Mouse (Mus musculus) adrenal gland, postnatal 25 days (tissue): ENCODE results near the gene Adat2. TPM values are rescaled to one million over a fixed set of nuclear protein-coding genes. Genes with fewer than 3 reads are reported as not detected.

Experiments
- DNase-seq: peaks from one replicate; pipeline ENCODE4 v3.0.0; 2021; ENCODE audit warnings: mixed read lengths
- long read RNA-seq: library from polyadenylated mRNA; stranded (forward); transcript quantifications from one replicate; pipeline ENCODE4 v2.0.0, GENCODE M21; 2021
- total RNA-seq: library from RNA; stranded (reverse); gene quantifications from 2 replicates; pipeline ENCODE4 v1.2.3, GENCODE M21; 2021

Adat2 gene
- total RNA-seq: 3.6 and 3.7 TPM in 2 replicates
- long read RNA-seq, partial matches to known transcripts: 0 of 1 reads
- long read RNA-seq, other reads (novel, unspliced or antisense): 0 of 1 reads

GRCm38 (mm10) chr10:13552646-13553497, at the start of gene Adat2, which contains the start of gene Pex3:
TSS of gene Adat2 (plus strand) at chr10:13552894.
TSS of gene Pex3 (minus strand) at chr10:13553142.
- DNase-seq: peak; percentile 90

DNA sequence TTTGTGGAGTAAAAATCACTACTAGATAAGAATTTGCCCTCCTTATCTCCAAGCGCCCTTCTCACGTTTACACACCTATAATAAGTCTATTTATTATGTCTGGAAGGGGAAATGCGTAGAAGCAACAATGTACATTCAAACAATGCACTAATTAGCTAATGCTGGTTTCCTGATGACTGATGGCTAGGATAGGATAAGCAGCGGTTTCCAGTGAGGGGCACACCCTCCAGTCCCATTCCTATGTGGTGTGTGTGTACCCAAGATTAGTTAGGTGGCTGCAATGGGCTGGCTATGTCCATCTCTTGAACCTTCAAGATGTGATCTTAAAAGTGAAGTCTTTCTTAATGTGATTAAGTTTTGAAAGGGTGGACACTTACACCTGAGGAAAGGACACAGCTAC, 30.8 kb upstream of the Adat2 start:
- DNase-seq: no peak

DNA sequence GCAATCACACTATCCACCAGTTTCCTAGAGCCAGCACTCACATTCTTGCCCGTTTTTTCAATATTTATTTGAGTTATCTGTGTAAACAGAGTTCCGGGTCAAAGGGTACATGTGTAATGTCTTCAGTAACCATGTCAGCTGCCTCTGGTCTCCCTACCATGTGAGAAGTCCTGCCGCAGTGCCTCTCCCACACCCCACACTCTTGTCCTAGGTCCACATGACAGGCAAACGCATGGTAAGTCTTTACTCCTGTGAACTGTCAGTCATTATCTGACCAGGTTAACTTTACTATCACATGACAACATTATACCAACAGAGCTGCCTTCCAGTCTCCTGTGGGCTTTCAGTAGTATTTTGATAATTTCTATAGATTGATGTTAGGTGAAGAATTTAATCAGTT, 24.5 kb upstream of the Adat2 start:
- DNase-seq: no peak

DNA sequence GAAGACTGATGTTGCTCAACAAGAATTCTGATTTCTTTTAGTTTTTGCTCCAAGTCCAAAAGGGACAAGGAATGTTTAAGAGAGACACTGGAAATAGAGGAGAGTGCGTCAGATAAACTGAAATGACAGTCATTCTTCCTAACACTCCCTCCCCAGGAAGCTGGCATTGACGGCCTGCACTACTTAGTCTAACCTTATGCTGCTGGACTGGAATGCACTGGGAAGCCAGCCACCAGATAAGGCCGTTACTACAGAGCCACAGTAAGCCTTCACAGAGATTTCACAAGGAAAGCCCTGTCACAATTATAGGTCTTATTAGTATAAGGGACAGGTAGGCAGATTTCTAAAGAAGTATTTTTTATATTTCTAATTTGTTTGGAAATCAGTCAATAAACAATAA, 17.9 kb upstream of the Adat2 start:
- no peak for DNase-seq

DNA sequence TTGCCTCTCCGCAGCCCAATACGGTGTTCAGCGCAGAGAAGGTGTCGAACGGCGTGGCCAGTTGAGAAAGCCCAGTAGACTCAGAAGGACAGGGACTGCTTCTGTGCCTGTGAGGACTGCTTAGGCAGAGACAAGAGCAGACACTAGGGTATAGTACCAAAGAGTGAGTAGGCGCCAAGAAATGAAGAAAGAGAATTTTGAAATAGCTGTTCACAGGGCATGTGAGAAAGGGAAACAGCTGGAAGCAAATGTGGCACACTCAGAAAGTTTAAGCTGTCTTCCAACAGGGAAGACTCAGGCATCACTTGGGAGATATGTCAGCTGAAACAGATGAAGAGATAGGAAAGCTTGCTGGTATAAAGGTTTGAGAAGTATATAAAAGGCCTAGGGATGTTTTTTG, 16.0 kb upstream of the Adat2 start:
- DNase-seq: no peak

- DNase-seq: no peak
Measured at GRCm38 (mm10) chr10:13539769-13540333, 12.8 kb upstream of the Adat2 start.

- DNase-seq: no peak
Measured at GRCm38 (mm10) chr10:13541721-13542120, 11.0 kb upstream of the Adat2 start.

GRCm38 (mm10) chr10:13553498-13553985, 848 bp downstream of the Adat2 start:
- DNase-seq: no peak

- DNase-seq: no peak
Measured at GRCm38 (mm10) chr10:13554316-13554715, 1.6 kb downstream of the Adat2 start.

GRCm38 (mm10) chr10:13560014-13560674, 7.5 kb downstream of the Adat2 start:
- DNase-seq: no peak

DNA sequence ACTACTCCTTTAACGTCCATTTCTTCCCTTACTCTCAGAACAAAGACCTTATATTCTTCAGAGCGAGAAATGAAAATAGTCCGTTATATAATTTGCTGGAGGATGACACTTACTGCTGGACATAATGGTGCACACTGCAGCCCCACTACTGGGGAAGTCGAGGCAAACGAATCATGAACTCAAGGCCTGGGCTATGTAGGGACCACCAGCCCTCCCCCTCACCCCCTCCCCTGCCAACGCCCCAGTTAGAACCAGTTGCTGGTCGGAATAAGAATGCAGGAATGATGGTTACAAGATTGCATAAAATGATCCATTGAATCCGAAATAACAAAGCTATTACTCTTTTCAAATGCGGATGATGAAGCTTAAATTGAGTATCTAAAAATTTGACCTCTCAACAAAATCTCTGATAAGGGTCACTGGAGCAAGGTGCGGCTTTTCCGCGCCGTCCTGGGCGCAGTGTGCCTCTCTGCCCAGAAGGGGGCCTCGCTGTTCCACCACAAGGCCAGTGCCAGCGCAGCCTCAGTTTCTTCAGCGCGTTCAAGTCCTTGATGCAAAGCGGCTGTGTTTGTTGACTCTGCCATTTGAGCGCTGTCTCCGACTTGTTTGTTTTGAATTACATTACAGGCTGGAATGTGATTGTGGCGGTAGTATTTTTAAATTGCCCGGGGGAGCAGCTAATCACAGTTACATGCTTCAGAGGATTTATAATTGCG, 11.8 kb downstream of the Adat2 start:
- DNase-seq: peak; percentile 70

DNA sequence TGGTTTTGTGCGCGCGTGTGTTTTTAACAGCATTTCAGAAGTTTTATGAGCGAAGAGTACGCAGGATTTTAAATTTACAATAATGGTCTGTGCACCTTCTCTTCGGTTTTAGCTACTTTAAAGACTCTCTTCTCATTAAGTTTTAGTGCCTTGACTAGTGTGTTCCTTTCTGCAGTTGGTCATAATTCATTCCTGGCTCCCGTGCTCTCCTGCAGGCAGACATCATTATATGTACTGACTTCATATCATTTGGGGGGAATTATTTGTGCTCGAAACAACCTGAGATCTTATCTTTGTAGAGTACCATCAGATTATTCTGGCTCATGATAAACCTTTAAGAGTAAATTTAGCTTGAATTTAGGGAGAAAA, 12.4 kb downstream of the Adat2 start:
- no peak for DNase-seq

- DNase-seq: no peak
Measured at GRCm38 (mm10) chr10:13566393-13566792, 13.7 kb downstream of the Adat2 start.

GRCm38 (mm10) chr10:13569818-13570217, 17.1 kb downstream of the Adat2 start:
- DNase-seq: no peak

- no peak for DNase-seq
Measured at GRCm38 (mm10) chr10:13570697-13571538, 18.2 kb downstream of the Adat2 start.

- no peak for DNase-seq
Measured at GRCm38 (mm10) chr10:13572003-13572402, 19.3 kb downstream of the Adat2 start.

- DNase-seq: no peak
Measured at GRCm38 (mm10) chr10:13572410-13572809, 19.7 kb downstream of the Adat2 start.

- no peak for DNase-seq
Measured at GRCm38 (mm10) chr10:13577123-13577522, 24.4 kb downstream of the Adat2 start.

DNA sequence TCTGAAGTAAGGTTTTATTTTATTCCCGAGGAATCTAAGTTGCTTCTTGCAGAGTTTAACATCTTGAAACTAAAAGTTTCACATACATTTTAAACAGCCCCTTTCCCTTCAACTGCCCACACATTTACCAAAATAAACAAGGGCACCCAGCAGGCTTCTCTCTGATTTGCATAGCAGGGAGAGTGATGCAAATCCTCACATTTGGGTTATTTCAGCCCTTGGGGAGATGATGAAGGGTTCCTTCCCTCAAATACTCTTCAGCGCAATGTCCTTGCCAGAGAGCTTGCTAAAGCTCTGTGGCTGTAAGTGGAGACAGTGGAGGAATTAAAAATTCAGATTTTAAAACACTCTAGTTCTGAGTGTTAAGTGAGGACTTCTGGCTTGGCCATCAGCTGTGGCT, 35.2 kb downstream of the Adat2 start:
- no peak for DNase-seq

DNA sequence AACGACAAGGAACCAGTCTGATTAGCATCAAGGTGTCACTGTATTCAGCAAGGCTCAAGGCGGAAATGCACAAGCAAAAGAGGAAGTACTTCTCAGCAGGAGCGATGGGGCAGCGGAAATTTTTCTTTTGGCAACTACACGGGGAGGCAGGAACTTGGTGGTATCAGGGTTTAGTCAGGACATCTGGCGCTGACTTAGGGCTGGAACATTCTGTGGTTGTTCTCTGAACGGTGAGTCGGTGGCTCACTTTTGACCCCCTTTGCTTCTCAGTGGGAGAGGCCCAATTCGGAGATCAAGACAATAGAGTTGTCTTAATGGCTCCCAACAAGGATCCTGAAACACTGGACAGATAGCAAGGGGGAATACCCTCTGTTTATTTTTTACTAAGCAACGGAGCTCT, 39.5 kb downstream of the Adat2 start:
- DNase-seq: no peak

GRCm38 (mm10) chr10:13593529-13593928, 40.8 kb downstream of the Adat2 start:
- DNase-seq: no peak
